Mouse (Mus musculus) B cell, adult 62 days (primary cell): ENCODE results near the gene Olfr902. TPM values are rescaled to one million over a fixed set of nuclear protein-coding genes. Genes with fewer than 3 reads are reported as not detected.

ENCODE experiments used
- total RNA-seq: library from RNA; stranded (reverse); gene quantifications from 4 replicates; pipeline ENCODE4 v1.2.4, GENCODE M21; 2023

The Olfr902 gene
- not detected in 4 replicates for total RNA-seq

GRCm38 (mm10) chr9:38447352-38447751, at the start of gene Olfr902:
TSS of gene Olfr902 (plus strand) at chr9:38447652.

DNA sequence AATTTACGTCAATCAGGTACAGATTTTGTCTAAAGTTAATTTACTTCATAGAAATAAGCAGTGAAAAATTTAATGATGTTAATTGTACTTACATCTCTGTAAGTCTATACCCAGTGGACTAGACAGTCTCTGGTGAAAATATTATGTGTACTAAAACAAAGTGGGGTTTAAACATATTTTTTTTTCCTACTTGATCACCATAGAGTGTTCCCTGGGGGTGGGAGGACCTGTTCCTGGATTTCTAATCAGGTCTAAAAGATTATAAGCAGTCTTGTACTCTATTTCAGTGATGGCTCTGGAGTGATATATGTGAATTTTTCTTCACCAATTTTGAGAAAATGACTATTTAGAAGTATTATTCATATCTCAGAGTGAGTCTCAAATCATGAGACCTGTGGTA, 46.1 kb upstream of the Olfr902 start, which contains the start of gene Olfr147:
Gene Olfr147, plus strand, starts transcription at position 301 of the 400 bp plus-strand sequence.

GRCm38 (mm10) chr9:38429155-38429554, 18.3 kb upstream of the Olfr902 start, which contains the start of gene Olfr901:
TSS of gene Olfr901 (plus strand) at chr9:38429455.

GRCm38 (mm10) chr9:38462844-38463243, 15.4 kb downstream of the Olfr902 start, which contains the start of gene Olfr904:
TSS of gene Olfr904 (plus strand) at chr9:38463144.

DNA sequence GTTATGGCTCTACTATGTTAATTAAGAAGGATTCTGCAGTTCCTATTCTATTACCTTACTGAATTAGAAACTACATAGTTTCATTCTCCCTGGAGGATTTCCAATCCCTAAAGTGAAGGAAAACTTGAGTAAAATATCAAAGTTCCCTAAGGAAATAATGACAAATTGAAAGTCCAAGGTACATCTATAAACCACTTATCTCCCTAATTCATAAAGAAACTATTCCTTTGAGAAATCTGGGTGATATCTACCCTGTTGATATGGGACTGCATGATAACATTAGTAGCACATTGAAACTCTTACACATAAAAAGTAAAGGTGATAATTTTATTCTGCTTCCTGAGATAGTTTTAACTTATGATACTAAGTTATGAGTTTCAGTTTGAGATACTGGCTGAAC, 23.4 kb downstream of the Olfr902 start, which contains the start of gene Olfr905:
Gene Olfr905, plus strand, starts transcription at position 301 of the 400 bp plus-strand sequence.

DNA sequence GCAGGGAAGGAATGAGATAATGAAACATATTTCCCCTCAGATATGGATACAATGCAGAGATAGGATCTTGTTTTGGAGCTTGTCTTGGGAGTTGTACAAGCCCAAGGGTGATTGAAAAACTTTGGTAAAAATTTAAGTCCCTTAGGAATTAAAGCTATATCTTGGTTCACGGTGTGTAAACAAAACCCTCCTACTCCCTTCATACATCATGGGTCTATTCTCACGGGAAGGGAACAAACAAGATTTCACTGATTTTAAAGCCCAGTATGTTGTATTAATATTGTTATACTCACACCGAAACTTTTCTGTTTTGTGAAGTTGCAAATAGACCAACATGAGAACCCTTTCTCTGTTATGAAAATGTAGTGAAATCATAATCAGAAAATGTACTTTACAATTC, 39.3 kb downstream of the Olfr902 start, which contains the start of gene Olfr906:
Gene Olfr906, plus strand, starts transcription at position 301 of the 400 bp plus-strand sequence.

DNA sequence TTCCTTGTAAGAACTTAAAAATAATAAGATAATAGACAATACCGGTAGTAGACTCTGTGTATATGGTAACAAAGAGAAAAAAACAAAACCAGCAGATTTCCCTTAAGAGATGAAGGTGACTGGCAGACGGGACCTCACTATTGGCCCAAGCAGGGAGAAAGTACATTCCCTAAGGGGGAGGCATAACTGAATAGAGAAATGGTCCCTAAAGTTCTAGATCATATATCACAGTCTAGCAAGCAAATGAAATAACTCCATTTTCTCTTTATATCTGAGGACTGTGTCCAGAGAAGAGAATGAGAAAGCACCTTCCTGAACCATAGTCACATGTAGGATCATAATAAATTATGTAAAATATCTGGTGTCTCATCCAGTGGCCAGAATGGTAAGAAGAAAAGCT, 48.0 kb downstream of the Olfr902 start, which contains the start of gene Olfr907:
Gene Olfr907, plus strand, starts transcription at position 301 of the 400 bp plus-strand sequence.

Other genes with a start within 250 kb of the Olfr902 start
- gene Olfr893, start 239.3 kb upstream of the Olfr902 start, total RNA-seq, result not detected in 4 replicates
- gene Olfr894, start 229.6 kb upstream of the Olfr902 start, total RNA-seq, result not detected in 4 replicates
- not detected in 4 replicates for gene Olfr143, start 194.9 kb upstream of the Olfr902 start, total RNA-seq
- not detected in 4 replicates for gene Olfr895, start 179.8 kb upstream of the Olfr902 start, total RNA-seq
- gene Olfr896-ps1, start 156.5 kb upstream of the Olfr902 start, total RNA-seq, result not detected in 4 replicates
- not detected in 4 replicates for gene Olfr25, start 118.6 kb upstream of the Olfr902 start, total RNA-seq
- gene Olfr898, start 99.2 kb upstream of the Olfr902 start, total RNA-seq, result not detected in 4 replicates
- not detected in 4 replicates for gene Olfr250, start 80.8 kb upstream of the Olfr902 start, total RNA-seq
- gene Olfr251, start 70.6 kb upstream of the Olfr902 start, total RNA-seq, result not detected in 4 replicates
- not detected in 4 replicates for gene Olfr147, start 46.0 kb upstream of the Olfr902 start, total RNA-seq
- not detected in 4 replicates for gene Olfr901, start 18.2 kb upstream of the Olfr902 start, total RNA-seq
- gene Olfr904, start 15.5 kb downstream of the Olfr902 start, total RNA-seq, result not detected in 4 replicates
- gene Olfr905, start 23.5 kb downstream of the Olfr902 start, total RNA-seq, result 0.18 TPM in 1 of 4 replicates, not detected in the others
- gene Olfr906, start 39.4 kb downstream of the Olfr902 start, total RNA-seq, result not detected in 4 replicates
- gene Olfr907, start 48.1 kb downstream of the Olfr902 start, total RNA-seq, result not detected in 4 replicates
- gene Olfr911-ps1, start 73.9 kb downstream of the Olfr902 start, total RNA-seq, result not detected in 4 replicates
- gene Olfr910, start 90.2 kb downstream of the Olfr902 start, total RNA-seq, result not detected in 4 replicates
- not detected in 4 replicates for gene Olfr912, start 132.5 kb downstream of the Olfr902 start, total RNA-seq
- not detected in 4 replicates for gene Olfr913, start 145.1 kb downstream of the Olfr902 start, total RNA-seq
- not detected in 4 replicates for gene Olfr914, start 157.4 kb downstream of the Olfr902 start, total RNA-seq
- not detected in 4 replicates for gene Olfr916, start 212.2 kb downstream of the Olfr902 start, total RNA-seq
- gene Olfr917, start 218.2 kb downstream of the Olfr902 start, total RNA-seq, result not detected in 4 replicates
- not detected in 4 replicates for gene Olfr918, start 226.9 kb downstream of the Olfr902 start, total RNA-seq